Mouse (Mus musculus) spleen, embryonic (tissue): ENCODE measurements around the gene Ppp2r5a.

ENCODE experiments used
- CTCF ChIA-PET: fragments of 350-600 bp; sonication (Branson Sonifier 250); formaldehyde crosslinking; loops from one replicate; lab custom pipeline; 2022; lab: Charles Lee

Gene Ppp2r5a

DNA sequence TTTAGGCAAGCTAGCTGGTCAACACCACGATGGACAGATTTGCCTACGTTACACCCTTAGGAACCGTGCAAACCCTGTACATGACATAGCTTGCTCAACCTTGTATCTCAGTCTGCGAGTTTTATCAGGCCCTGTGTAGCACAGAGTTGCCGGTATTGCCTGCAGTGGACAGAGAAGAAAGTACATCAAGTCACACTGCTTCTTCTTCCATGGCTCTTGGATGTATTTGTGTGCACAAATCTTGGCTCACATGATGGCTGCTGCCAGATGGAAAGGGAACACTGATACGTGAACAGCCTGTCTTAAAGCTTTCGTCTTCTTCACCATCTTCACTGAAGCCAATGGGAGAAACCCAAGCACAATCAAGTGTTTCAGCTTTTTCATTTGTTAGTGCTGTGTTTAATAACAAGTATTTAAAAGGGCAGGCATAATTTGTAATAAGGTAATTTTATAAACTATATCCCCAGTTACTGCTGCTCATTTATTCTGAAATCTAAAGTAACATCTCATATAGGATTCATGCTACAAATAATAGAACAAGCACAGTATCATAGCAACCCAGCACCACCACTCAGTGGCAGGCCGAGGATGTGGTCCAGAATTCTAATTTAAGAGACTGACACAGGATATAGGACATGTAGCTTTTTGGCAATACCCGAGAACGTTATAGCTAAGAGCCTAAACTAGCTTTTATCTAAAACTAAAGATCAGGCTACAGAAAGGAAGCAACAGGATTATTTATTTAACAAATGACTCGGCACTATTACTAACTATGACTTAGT lies 20.9 kb downstream of the Ppp2r5a start:
- CTCF ChIA-PET, result interaction anchor here (0.7 to 1.1 kb wide), 2 partner anchors 48 to 69 kb away, joined by 3 read pairs; no protein-coding TSS in a partner anchor

DNA sequence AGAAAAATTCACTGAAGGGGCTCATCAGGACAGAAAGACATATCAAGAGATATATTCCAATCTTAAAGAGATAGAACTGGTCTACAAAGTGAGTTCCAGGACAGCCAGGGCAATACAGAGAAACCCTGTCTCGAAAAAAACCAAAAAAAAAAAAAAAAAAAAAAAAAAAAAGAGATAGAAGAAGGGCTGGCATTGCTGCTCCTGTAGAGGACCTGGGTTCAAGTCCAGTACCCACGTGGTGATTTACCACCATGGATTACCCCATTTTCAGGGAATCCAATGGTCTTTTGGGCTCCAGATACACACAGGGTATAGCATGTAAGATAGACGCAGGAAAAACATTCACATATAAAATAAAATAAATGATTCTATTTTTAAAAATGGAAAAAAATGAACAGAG lies 22.2 kb downstream of the Ppp2r5a start:
- CTCF ChIA-PET, result interaction anchor here (0.6 kb wide), 1 partner anchor 150 kb away, joined by 3 read pairs; no protein-coding TSS in a partner anchor

DNA sequence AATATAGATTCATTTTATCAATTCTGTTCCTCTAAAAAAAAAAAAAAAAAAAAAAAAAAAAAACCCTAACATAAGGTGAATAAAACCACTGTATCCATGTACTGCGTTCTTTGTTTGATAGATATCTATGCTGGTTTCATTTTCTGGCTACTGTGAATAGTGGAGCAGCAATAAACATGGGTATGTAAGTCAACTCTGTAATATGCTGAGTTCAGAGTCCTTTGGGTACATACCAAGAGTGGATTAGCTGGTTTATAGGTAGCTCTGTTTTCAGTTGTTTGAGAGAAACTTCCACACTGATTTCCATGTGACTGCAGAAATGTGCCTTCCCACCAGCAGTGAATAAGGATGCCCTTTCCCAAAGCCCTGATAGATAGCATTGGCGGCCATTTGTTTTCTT lies 25.0 kb downstream of the Ppp2r5a start:
- CTCF ChIA-PET, result no interaction called here

DNA sequence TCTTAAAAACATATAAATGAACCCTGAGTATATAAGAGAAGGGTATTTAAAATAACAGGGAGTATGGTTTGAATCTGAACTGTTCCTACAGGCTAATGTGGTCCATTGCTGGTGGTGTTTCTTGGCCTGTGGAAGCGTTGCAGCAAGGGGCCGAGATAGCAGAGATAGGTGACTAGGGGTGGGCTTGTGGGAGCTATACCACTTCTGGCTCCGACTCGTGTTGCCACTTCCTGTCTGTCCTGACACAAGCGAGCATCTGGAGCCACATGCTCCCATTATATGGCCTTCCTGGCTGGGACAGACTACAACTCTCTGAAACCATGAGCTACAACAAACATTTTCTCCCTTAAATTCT lies 27.5 kb downstream of the Ppp2r5a start:
- CTCF ChIA-PET, result interaction anchor here (0.6 to 0.7 kb wide), 2 partner anchors 37 to 91 kb away, joined by 4 to 28 read pairs; no protein-coding TSS in a partner anchor

DNA sequence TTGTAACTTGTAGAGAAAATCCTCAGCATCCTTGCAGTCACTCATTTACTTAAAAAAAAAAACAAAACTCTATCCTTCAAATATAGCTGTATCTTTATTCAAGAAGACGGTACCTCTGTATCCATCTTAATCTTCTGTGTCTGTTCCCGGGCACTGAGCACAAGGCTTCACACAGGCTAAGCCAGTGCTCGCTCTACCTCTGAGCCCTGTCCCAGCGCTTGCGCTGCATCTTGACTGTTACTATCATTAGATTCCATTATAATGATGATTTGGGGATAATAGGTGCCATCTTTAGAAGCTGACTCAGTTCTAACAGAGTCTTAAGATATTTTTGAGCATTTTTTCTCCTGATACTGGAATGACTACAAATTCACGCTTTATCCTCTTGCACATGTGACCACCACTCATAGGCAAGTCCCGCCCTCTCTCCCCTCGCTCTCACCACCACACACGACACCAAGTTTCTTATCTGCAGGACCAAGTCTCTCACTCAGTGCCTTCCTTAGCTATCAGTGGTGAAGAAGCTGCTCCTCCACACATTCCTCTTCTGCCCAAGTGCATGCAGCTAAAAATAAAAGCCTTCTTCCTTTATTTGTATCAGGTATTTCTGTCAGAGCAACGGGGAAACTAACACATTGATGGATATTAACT lies 28.0 kb downstream of the Ppp2r5a start:
- CTCF ChIA-PET, result interaction anchor here (0.6 to 0.9 kb wide), 5 partner anchors 16 to 816 kb away, joined by 3 to 28 read pairs (median 4); partner anchors contain the start of genes Dtl and Ints7

DNA sequence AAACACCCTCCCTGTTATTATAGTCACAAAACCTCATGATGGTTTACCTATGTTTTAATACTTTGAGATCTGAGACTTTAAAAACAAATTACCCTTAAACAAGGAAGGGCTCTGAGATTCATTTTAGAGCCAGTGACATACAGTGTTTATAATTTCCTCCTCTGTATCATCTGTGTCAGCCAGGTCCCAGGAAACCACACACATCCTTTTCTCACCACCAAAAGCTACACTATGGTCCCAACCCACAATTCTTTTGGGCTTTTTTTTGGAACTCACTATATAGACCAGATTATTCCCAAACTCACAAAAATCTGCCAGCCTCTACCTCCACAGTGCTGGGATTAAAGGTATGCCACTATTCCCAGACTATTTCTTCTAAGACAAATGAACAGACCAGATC lies 33.9 kb downstream of the Ppp2r5a start:
- CTCF ChIA-PET, result interaction anchor here (0.5 kb wide), 1 partner anchor 16 kb away, joined by 3 read pairs; no protein-coding TSS in a partner anchor

DNA sequence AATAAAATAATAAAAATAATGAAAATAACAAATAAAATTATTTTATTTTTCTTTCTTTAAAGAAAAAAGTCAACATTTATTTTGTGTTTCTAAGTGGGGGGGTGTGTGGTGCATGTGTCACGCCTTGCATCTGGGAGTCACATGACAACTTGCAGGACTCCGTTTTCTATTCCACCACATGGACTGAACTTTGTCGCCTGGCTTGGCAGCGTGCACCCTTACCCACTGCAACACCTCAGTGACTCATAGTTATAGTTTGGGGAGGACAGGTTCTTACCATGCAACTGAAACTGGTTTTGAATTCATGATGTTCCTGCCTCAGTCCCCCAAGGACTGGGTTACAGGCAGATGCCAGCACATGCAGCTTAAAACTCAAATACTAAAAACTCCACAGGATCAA lies 34.9 kb downstream of the Ppp2r5a start:
- CTCF ChIA-PET, result no interaction called here

DNA sequence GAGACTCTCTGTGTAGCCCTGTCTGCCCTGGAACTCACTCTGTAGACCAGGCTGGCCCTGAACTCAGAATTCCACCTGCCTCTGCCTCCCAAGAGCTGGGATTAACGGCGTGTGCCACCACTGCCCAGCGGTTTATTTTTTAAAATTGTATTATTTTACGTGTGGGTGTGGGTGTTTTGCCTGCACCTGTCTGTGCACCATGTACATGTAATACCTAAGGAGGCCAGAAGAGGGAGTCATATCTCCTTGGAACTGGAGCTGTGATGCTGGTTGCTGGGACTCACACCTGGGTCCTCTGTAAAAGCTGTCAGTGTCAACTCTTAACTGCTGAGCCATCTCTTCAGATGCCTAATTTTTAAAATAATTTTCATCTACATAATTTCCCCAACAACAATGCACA lies 38.6 kb downstream of the Ppp2r5a start:
- CTCF ChIA-PET, result interaction anchor here (1.0 to 1.2 kb wide), 3 partner anchors 23 to 199 kb away, joined by 4 to 6 read pairs (median 5); no protein-coding TSS in a partner anchor

DNA sequence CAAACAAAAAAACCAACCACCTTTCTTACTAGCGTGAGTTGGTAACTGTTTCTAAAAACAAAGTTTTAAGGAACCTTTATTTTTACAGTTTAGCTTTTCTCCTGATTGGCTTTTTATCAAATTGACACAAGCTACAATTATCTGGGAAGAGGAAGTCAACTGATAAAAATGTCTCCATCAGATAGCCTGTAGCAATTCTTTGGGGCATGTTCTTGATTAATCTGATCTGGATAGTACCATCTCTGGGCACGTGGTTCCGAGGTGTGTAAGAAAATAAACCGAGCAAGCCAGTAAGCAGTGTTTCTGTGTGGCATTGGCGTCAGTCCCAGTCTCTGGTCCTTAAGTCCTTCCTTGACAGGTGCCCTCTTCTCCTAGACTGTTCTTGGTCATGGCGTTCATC lies 40.7 kb downstream of the Ppp2r5a start:
- CTCF ChIA-PET, result no interaction called here

DNA sequence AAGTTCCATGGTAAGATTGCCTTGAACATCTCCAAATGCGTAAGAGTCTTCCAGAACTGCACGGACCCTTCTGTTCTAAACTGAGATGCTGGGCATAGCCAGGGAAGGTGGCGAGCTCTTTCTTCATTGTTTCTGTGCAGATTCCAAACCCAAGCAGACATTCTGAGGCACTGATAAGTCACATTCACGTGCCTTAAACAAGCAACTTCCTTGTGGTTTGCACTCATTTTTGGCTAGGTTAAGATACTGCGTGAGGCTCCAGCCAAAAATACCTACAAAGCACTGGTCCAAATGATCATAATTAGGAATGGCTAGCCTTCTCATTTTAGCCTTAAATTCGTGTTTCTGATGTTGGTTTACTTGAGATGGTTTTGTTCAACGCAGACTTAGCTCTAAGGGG lies 43.6 kb downstream of the Ppp2r5a start:
- CTCF ChIA-PET, result interaction anchor here (1.1 kb wide), 1 partner anchor 15 kb away, joined by 5 read pairs; no protein-coding TSS in a partner anchor

DNA sequence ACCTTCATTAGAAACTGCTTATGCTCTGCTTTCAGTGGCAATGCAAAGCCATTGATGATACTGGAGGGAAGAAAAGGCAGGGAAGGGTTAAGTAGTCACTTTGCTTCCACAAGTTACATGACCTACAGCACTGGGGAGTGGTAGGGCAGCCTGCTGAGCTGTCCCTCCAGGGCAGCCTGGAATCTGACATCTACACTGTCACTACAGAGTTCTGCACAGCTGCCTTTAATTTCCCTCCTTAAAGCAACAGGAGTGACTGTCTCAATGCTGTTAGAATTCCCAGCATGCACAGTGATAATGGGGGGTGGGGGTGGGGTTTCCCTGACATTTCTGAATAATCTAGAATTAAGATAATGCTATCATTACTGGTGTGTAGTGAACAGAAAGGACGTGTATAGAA lies 46.1 kb downstream of the Ppp2r5a start:
- CTCF ChIA-PET, result interaction anchor here (0.5 kb wide), 1 partner anchor 171 kb away, joined by 4 read pairs; no protein-coding TSS in a partner anchor

DNA sequence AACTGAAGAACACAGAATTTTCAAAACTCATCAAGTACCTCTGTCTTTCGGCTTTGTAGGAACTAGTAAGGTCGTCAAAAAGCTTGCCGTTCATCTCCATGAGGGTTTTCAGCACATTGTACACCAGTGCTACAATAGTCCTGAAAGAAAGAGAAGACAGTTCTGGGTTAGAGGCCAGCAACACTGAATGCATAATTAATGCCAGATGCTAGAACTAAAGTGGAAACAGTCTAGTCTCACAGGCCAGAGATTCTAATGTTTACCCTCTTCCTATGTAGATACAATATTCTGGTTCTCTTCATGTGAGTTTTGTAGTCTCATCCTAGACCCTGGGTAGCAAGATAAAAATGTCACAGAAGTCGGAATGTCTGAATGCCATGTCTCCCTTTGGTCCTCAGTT lies 49.2 kb downstream of the Ppp2r5a start:
- CTCF ChIA-PET, result no interaction called here

DNA sequence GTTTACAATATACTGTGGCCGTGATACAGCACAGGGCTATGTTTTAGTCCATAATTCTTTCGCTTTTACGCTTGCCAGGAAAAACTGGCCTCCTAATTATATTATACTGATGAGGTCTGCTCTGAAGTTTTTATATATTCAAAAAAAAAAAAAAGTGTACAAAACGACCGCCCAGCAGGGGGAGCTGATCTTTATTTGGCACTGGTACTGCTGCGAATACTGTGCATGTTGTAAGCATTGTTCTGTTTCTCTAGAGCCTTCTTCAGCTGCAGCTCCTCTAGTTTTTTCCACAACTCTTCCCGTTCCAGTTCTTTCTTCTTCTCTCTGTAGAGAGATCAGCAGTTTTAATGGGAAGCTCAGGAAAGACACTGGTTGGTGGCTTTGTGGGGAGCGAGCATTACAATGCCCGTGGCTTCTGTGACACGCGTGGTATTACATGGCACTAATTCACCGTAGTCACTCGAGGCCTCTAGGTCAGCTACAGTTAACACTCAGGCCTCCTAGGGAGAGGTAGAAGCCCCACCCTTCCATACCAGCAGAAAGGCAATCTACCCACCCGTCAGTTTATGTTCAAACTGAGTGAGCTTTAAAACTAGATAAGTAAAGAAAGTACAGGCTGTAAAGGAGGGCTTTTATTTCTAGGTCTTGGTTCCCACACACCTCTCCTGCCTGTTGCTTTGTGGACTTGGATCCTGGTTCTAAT lies 50.1 kb downstream of the Ppp2r5a start:
- CTCF ChIA-PET, result interaction anchor here (0.6 to 0.8 kb wide), 6 partner anchors 16 to 732 kb away, joined by 3 to 6 read pairs (median 3); no protein-coding TSS in a partner anchor

DNA sequence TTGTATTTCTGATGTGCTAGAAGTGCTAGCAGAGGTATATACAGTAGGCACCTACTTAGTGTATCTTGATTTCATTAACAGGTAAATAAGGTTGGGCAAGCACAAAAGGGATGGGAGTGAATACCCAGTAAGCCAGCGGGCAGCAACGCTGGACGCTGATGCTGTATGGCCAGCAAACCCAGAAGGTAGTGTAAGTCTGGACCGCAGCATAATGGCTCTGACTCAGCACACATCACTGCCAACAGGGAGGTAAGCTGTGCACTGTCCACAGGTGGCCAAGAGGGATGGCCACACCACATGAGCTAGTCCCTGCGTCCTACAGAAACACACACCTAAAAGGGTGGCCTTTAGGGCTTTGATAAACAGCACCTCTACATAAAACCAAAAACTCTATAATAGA lies 52.7 kb downstream of the Ppp2r5a start:
- CTCF ChIA-PET, result interaction anchor here (0.5 to 0.6 kb wide), 2 partner anchors 41 to 43 kb away, joined by 3 read pairs; no protein-coding TSS in a partner anchor

DNA sequence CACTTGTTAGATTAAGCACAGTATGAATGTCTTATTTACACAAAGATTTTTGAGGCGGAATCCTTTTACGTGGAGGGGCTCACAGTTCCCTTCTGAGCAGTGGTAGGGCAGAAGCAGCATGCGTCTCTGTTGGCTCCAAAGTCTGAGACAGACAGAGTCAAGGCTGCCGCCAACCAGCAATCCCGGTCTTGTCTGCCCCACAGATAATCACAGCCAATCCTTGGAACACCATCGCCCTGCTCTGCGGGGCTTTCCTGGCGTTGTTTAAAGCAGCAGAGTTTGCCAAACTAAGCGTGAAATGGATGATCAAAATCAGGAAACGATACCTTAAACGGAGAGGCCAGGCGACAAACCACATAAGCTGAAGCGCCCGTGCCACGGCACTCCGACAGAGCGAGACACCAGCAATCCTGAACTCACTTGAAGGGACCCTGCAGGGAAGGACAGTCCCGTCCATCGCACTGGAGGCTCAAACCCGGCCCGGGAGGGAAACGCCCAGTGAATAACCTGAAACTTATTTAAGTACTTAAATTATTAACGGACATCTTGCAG lies 53.5 kb downstream of the Ppp2r5a start:
- CTCF ChIA-PET, result interaction anchor here (0.6 to 0.7 kb wide), 3 partner anchors 10 to 738 kb away, joined by 3 to 6 read pairs (median 4); no protein-coding TSS in a partner anchor

DNA sequence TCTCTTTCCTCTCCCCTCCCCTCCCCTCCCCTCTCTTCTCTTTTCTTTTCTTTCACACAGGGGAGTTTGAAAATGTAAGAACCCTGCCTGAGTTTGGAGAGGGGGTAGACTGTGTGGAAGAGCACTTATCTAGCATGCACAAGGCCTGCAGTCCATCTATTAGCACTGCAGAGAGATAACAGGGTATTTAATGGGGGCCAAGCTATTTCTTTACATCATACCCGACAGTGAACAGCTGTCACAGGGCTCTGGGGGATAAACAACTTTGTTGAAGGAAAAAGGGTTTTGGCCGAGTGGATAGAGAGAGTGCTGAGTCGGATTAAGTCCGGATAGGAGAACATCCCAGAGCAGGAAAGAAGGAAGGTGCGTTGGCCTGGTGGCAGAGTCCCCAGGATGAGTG lies 54.1 kb downstream of the Ppp2r5a start:
- CTCF ChIA-PET, result interaction anchor here (0.7 kb wide), 2 partner anchors 10 to 738 kb away, joined by 4 to 6 read pairs; no protein-coding TSS in a partner anchor

DNA sequence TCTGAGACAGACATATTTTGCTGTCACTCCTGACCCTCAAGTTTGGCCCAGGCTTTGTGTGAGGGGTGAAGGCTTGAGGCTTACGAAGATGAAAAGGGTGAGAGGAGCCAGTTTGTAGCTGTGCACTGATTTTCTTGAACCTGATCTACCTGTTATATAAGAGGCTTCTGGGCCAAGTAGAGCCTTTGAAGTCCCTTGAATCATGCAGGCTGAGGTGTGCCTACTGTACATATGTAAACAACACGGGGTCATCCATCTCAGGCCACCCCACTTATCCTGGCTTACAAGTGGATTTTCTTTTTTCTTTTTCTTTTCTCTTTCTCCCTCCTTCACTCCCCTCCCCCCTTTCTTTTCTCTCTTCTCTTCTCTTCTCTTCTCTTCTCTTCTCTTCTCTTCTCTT lies 54.5 kb downstream of the Ppp2r5a start:
- CTCF ChIA-PET, result interaction anchor here (0.7 kb wide), 2 partner anchors 10 to 739 kb away, joined by 4 to 6 read pairs; no protein-coding TSS in a partner anchor

DNA sequence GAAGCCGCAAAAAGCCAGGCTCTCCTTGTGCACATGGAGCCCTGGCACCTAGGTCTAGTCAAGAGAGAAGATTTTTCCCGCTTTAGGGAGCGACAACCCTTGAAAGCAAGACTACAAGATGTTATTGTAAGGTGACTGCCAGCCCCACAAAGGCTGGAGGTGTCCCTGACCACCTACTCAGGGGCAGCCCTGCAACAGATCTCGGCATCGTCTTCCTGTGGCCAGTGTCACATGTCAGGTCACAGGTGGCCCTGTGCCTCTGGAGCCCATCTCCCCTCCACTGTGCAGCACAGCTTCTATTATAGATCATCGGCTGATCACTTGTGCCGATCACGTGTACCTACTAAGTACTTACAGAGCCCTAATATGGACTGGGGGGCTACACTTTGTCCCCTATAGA lies 55.5 kb downstream of the Ppp2r5a start:
- CTCF ChIA-PET, result no interaction called here

DNA sequence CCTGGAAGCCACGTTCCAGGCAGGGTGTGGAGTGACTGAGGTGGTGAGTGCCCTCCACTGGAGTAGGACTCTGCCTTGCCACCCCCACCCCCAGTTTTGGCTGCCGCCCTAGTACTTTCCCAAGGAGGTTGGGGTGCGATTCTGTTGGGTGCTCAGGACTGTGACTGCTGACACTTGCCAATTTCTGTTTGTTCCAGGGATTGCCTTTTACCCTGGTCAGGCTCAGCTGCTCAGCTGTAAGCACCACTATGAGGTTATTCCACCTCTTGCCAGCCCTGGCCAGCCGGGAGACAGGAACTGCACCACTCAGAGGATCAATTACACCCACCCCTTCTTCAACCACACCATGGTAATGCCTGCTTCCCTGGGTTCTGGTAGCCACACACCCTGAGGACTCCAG lies 62.5 kb downstream of the Ppp2r5a start:
- CTCF ChIA-PET, result interaction anchor here (0.9 kb wide), 1 partner anchor 23 kb away, joined by 6 read pairs; no protein-coding TSS in a partner anchor

DNA sequence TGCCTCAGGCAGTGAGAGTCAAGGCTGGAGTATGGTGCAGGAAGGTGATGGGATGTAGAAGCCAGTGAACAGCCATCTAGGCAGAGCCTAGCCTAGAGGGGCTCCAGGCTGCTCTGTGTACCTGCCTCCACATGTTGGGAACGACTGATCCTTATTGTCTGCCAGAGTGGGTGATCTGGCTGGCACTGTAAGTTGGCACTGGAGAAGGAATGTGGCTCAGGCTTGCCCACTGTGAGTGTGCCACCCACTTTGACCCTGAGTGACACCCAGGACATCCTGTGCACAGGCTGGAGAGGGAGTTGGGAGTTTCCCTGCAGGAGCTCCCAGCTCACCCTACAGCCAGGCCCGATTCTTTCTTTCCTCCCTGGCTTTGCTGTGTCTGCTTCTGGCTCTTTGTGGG lies 63.2 kb downstream of the Ppp2r5a start:
- CTCF ChIA-PET, result interaction anchor here (0.7 kb wide), 1 partner anchor 337 kb away, joined by 20 read pairs; no protein-coding TSS in a partner anchor

DNA sequence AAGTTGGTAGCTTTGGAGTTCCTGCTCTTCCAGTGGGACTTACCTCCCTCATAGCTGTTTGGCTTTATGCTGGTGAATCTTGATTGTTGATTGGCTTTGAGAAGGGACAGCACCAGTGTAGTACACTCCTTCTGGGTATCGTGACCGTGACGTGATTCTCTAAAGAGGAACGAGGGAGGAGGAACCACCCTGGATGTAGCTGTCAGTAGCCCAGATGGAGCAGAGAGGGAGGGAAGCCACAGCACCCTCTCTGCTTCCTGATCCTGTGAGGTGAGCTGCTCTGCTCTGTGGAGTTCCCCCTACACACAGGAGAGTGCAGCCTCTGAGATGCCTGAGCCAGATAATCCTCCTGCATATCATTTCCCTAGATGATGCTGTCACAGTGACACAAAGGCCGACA lies 68.6 kb downstream of the Ppp2r5a start:
- CTCF ChIA-PET, result no interaction called here
